Mouse (Mus musculus) lung, adult 10 weeks (tissue): ENCODE results near the gene Zfp953. TPM values are rescaled to one million over a fixed set of nuclear protein-coding genes. Genes with fewer than 3 reads are reported as not detected.

Experiments
- polyA plus RNA-seq: library from polyadenylated mRNA; stranded (reverse); fragments of 350-450 nt; fragmentation: Illumina TruSeq; extraction: RNeasy Lipid Tissue Mini Kit (QIAGEN cat#74804); gene quantifications from one replicate; pipeline ENCODE4 v1.2.3, GENCODE M21; 2014; ENCODE audit warnings: low read depth, low replicate concordance; ENCODE audit not compliant: insufficient read depth

Zfp953 gene
- polyA plus RNA-seq, result 2.0 TPM

GRCm38 (mm10) chr13:67360131-67360744 lies at the start of gene Zfp953, which contains the start of gene Gm28044:
Gene Zfp953 (minus strand): TSS chr13:67360605.
Gene Gm28044 (minus strand): TSS chr13:67360536.

GRCm38 (mm10) chr13:67399183-67399903 lies 38.9 kb upstream of the Zfp953 start, which contains the start of gene Zfp429:
Gene Zfp429 (minus strand): TSS chr13:67399819.

GRCm38 (mm10) chr13:67375050-67375911 lies 14.9 kb upstream of the Zfp953 start, which contains the start of the genes Gm28041 and Zfp456:
Gene Gm28041 (minus strand): TSS chr13:67375733.
Gene Zfp456 (minus strand): TSS chr13:67375810.

DNA sequence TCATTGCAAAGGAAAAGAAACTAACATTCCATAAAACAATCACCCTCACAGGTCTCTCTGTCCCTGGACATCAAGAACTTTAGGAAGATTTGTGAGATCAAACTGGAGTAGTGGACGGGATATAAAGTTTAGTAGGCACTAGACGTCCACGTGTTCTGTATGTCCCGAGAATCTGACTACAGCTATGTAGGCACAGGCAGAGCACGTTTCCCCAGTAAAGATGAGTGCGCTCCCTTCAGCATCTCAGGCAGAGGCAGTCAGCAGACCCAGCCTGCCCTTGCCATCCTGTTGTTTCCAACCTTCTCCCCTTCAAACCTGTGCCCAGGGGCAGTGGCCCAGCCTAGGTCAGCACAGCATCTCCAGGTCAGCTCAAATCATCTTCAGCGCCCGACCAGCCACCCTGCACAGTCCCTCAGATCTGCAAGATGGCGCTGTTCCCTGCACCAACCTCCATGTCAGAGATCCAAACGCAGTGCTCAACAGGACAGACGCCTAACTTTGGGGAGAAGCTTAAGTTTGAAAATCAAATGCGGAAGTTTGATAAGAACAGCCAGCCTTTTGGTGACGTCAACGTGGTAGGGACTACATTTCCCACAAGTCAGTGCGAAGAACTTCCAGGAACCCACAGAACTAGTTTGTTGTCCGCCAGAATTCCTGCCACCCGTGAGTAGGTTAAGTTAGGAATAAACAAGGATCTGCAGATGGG lies 28.2 kb downstream of the Zfp953 start, which contains the start of gene Zfp595:
Gene Zfp595, minus strand, starts transcription at position 552 of the 706 bp plus-strand sequence.

DNA sequence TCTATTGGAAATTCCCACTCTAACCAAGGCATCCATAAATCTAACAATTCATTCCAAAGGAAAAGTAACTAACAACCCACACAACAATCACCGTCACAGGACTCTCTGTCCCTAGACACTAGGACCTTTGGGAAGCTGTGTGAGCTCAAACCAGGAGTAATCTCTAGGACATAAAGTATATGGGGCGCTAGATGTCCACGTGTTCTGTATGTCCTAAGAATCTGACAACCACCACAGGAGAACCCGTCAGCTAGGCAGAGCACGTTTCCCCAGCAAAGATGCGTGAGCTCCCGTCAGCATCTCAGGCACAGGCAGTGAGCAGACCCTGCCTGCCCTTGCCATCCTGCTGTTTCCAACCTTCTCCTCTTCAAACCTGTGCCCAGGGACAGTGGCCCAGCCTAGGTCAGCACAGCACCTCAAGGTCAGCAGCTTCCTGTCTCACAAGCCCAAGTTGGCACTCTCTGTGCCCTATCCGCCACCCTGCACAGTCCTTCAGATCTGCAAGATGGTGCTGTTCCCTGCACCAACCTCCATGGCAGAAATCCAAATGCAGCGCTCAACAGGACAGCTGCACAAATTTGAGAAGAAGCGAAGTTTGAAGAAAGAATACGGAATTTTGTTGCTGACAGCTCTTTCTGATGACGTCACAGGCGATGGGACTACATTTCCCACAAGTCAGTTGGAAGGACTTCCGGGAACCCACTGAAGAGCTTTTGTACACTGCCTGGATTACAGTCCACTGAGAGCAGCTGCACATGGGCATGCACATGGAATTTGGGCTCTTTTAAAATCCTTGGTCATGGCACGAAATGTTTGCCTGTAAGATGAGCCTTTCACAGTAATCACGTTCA lies 54.4 kb downstream of the Zfp953 start, which contains the start of gene Zfp457:
Gene Zfp457, minus strand, starts transcription at position 664 of the 851 bp plus-strand sequence.

Other genes starting within 250 kb of the Zfp953 start
- 0.15 TPM for gene Rslcan18, start 244.3 kb downstream of the Zfp953 start, polyA plus RNA-seq
- 1.5 TPM for gene Zfp759, start 238.9 kb downstream of the Zfp953 start, polyA plus RNA-seq
- 4.4 TPM for gene Rsl1, start 187.4 kb downstream of the Zfp953 start, polyA plus RNA-seq
- gene Zfp455, start 166.1 kb downstream of the Zfp953 start, polyA plus RNA-seq, result 2.2 TPM
- gene Zfp458, start 82.1 kb downstream of the Zfp953 start, polyA plus RNA-seq, result 0.58 TPM
- gene Zfp457, start 54.1 kb downstream of the Zfp953 start, polyA plus RNA-seq, result 0.69 TPM
- 2.9 TPM for gene Zfp595, start 28.0 kb downstream of the Zfp953 start, polyA plus RNA-seq
- not detected for gene Gm28044, start 69 bp downstream of the Zfp953 start, polyA plus RNA-seq
- 0.96 TPM for gene Gm28041, start 15.1 kb upstream of the Zfp953 start, polyA plus RNA-seq
- 1.3 TPM for gene Zfp456, start 15.2 kb upstream of the Zfp953 start, polyA plus RNA-seq
- 4.6 TPM for gene Zfp429, start 39.2 kb upstream of the Zfp953 start, polyA plus RNA-seq
- gene Zfp459, start 60.8 kb upstream of the Zfp953 start, polyA plus RNA-seq, result 0.52 TPM
- gene Zfp874a, start 91.0 kb upstream of the Zfp953 start, polyA plus RNA-seq, result 7.7 TPM
- gene Zfp874b, start 123.7 kb upstream of the Zfp953 start, polyA plus RNA-seq, result 7.2 TPM
- 5.1 TPM for gene Zfp58, start 139.9 kb upstream of the Zfp953 start, polyA plus RNA-seq
- gene Gm26965, start 165.5 kb upstream of the Zfp953 start, polyA plus RNA-seq, result not detected
- gene Zfp87, start 165.6 kb upstream of the Zfp953 start, polyA plus RNA-seq, result 21.7 TPM
- 4.4 TPM for gene Zfp748, start 193.2 kb upstream of the Zfp953 start, polyA plus RNA-seq
- 3.4 TPM for gene Zfp729b, start 249.1 kb upstream of the Zfp953 start, polyA plus RNA-seq